Mouse (Mus musculus) urinary bladder, postnatal 36 days (tissue): Measurements from ENCODE around the gene Fam189a1.

ENCODE experiments used
- DNase-seq, 2 experiments: peaks; one replicate each; pipeline ENCODE4 v3.0.0; 2022; ENCODE audit warnings: low spot score in 2 of 2, mixed read lengths in 1 of 2

Fam189a1 gene

GRCm38 (mm10) chr7:64950771-64951099 is 205.6 kb downstream of the Fam189a1 start:
- no peak for DNase-seq

- DNase-seq, result peak; percentile 28 to 32
Observed at GRCm38 (mm10) chr7:64949910-64950770, 206.2 kb downstream of the Fam189a1 start.

- no peak for DNase-seq
Observed at GRCm38 (mm10) chr7:64949465-64949864, 206.9 kb downstream of the Fam189a1 start.

GRCm38 (mm10) chr7:64944686-64945085 is 211.7 kb downstream of the Fam189a1 start:
- no peak for DNase-seq

GRCm38 (mm10) chr7:64944175-64944574 is 212.2 kb downstream of the Fam189a1 start:
- DNase-seq, result no peak

- DNase-seq, result no peak
Observed at GRCm38 (mm10) chr7:64936927-64937326, 219.4 kb downstream of the Fam189a1 start.

GRCm38 (mm10) chr7:64934115-64934514 is 222.3 kb downstream of the Fam189a1 start:
- DNase-seq, result no peak

- no peak for DNase-seq
Observed at GRCm38 (mm10) chr7:64930980-64931379, 225.4 kb downstream of the Fam189a1 start.

GRCm38 (mm10) chr7:64923918-64924317 is 232.5 kb downstream of the Fam189a1 start:
- no peak for DNase-seq

- no peak for DNase-seq
Observed at GRCm38 (mm10) chr7:64921189-64921588, 235.2 kb downstream of the Fam189a1 start.

- no peak for DNase-seq
Observed at GRCm38 (mm10) chr7:64920735-64921134, 235.6 kb downstream of the Fam189a1 start.

GRCm38 (mm10) chr7:64916654-64917053 is 239.7 kb downstream of the Fam189a1 start:
- DNase-seq, result no peak

GRCm38 (mm10) chr7:64915121-64915520 is 241.2 kb downstream of the Fam189a1 start:
- DNase-seq, result no peak

GRCm38 (mm10) chr7:64911945-64912344 is 244.4 kb downstream of the Fam189a1 start:
- DNase-seq, result no peak

- no peak for DNase-seq
Observed at GRCm38 (mm10) chr7:64910208-64910607, 246.2 kb downstream of the Fam189a1 start.

- DNase-seq, result no peak
Observed at GRCm38 (mm10) chr7:64906955-64907354, 249.4 kb downstream of the Fam189a1 start.

- DNase-seq, result no peak
Observed at GRCm38 (mm10) chr7:64905506-64905905, 250.9 kb downstream of the Fam189a1 start.

- DNase-seq, result no peak
Observed at GRCm38 (mm10) chr7:64900249-64900648, 256.1 kb downstream of the Fam189a1 start.

GRCm38 (mm10) chr7:64896587-64896986 is 259.8 kb downstream of the Fam189a1 start:
- no peak for DNase-seq

GRCm38 (mm10) chr7:64895685-64896101 is 260.7 kb downstream of the Fam189a1 start:
- no peak for DNase-seq

GRCm38 (mm10) chr7:64891139-64891538 is 265.2 kb downstream of the Fam189a1 start:
- DNase-seq, result no peak

GRCm38 (mm10) chr7:64889919-64890318 is 266.5 kb downstream of the Fam189a1 start:
- peak in 1 of 2 experiments; percentile 53 for DNase-seq

- DNase-seq, result no peak
Observed at GRCm38 (mm10) chr7:64884187-64884862, 272.0 kb downstream of the Fam189a1 start.
